Mouse (Mus musculus) gastrocnemius, postnatal 36 days (tissue): ENCODE measurements around the gene Peli1. TPM values are rescaled to one million over a fixed set of nuclear protein-coding genes. Genes with fewer than 3 reads are reported as not detected.
A peak's percentile ranks its signal among the peaks of the same experiment; 100 is the strongest.

Experiments
- DNase-seq, 2 experiments: peaks; one replicate each; pipeline ENCODE4 v3.0.0; 2022
- intact Hi-C: fragments of 180-260 bp; cut with DNase I; formaldehyde crosslinking; loops from one replicate; pipeline ENCODE4 v1.15.1; 2025
- long read RNA-seq, 2 experiments: library from polyadenylated mRNA; stranded (forward); transcript quantifications; one replicate each; pipeline ENCODE4 v2.0.0; 2021
- total RNA-seq, 2 experiments: library from RNA; stranded (reverse); gene quantifications; 2 replicates each; pipeline ENCODE4 v1.2.3; 2021

The Peli1 gene
- 10 to 100 TPM; 11.0 to 11.4 TPM for total RNA-seq
- long read RNA-seq, experiment 1, transcript Peli1-201 (7 exons, 3,514 nt): major isoform, 9 of 10 reads
- long read RNA-seq, experiment 1, partial matches to known transcripts: 0 of 10 reads
- long read RNA-seq, experiment 1, other reads (novel, unspliced or antisense): 1 of 10 reads
- long read RNA-seq, experiment 2, transcript Peli1-201 (7 exons, 3,514 nt): major isoform, 8 of 10 reads
- long read RNA-seq, experiment 2, partial matches to known transcripts: 0 of 10 reads
- long read RNA-seq, experiment 2, other reads (novel, unspliced or antisense): 2 of 10 reads

DNA sequence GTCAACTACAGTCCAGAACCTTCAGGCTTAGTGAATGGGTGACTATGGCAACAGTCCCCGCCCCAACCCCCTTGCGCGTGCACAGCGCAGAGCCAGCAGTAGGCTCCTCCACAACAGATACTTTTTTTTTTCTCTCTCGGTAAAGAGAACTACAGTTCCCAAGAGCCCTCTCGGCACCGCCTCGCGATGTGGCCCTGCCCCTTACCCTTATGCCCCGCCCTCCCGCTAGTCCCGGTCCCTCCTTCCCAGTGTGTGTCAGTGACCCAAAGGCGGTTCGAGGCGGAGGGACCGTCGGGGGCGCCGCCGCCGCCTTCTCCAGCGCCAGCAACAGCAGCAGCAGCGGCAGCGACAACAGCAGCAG, at the start of gene Peli1:
Gene Peli1, plus strand, starts transcription at position 225 of the 361 bp plus-strand sequence.
- intact Hi-C loops: loop anchor here (10.0 kb wide), 1 partner anchor 144 kb away; the partner anchor contains the start of gene Vps54
- peak; percentile 90 to 94 for DNase-seq

DNA sequence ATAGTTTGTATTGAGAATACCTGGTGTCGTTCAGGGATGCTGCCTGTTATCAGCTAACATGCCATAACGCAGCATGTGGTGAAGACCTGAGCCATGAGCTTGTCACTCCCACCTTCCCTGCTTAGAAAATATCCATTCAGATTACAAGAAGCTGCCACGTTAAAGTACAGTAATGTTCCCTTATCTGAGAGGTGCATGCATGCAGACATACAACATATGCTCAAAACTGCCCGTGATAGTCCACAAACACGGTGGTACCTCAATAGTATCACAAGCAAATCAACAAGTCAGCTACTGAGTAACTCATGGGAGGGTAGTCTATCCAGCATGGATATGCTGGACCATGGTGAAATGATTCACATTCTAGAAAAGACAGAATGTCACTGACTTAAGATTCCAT, 48.5 kb upstream of the Peli1 start:
- intact Hi-C loops: no loop called here

DNA sequence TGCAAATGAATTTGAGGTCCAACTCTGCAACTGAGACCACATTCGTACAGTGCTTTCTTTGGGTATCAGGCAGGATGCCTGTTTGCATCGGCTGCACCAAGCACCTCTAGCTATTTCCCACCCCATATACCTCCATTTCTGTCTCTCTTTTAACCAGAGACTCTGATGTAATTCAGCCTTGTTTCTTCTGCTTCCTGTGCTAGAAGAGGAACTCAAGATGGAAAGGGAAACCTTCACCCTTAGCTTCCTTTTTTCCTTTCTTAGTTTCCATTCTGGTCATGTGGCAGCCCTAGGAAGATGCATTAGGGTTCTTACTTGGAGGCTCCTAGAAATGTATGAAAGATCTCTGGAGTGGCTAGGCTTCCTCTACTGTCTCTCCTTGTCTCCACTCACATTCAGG, 44.9 kb upstream of the Peli1 start:
- intact Hi-C loops: no loop called here
- DNase-seq: no peak

More for the DNA sequence above, 48.5 kb upstream of the Peli1 start:
- no peak for DNase-seq

DNA sequence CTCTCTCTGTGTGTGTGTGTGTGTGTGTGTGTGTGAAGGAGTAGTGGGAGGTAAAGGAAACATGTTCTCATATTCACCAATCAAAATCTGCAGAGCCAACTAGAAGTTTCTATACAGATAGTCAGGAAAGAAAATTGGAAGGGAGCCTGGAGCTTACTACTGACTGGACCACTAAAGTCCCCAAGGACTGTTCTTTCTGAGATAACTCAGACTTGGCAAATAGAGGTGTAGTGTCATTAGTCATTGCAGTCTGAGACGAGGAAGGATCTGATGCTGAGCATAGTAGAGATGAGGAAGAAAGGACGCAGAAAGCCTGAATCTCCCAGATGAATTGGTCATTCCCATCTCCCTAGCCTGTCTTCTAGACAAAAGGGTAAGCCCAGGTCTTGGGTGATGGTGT, 43.2 kb upstream of the Peli1 start:
- no peak for DNase-seq
- intact Hi-C loops: no loop called here

GRCm38 (mm10) chr11:21051716-21052115, 39.4 kb upstream of the Peli1 start:
- intact Hi-C loops: no loop called here
- no peak for DNase-seq

- intact Hi-C loops: no loop called here
- DNase-seq: no peak
These were observed 36.5 kb upstream of the Peli1 start for GRCm38 (mm10) chr11:21054587-21054986.

DNA sequence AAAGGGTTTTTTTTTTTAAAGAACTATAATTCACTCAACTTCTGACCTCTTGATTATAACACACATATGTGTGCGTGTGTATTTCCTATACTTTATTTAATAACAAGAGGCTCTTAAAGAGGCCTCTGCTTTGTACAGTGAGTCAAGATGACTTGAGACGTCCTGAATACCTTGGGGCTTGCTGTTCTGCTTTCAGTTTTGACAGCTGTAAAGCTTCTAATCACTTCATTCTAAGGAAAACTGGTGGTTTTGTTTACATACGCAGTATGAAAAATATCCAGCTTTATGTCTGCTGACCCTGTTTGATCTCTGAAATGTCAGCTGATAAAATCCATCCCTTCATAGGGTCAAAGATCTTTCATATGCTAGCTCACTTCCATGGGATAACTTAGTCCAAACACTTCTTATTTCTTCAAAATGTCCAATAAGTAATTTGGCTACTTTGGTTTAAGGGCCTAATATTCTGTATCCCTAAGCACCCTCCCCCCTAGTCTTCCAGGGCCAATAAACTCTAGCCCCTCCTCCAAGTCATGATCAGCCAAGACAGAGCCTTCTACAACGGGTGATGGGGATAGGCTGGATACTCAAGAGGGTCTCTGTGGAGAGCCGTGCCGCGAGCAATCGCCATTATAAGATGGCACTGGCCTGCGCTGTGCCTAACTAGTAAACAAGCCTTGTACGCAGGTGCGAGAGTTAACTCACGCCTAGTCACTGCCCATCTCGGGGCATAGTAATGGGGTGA, 34.8 kb upstream of the Peli1 start:
- DNase-seq: no peak
- intact Hi-C loops: no loop called here

GRCm38 (mm10) chr11:21057511-21058414, 33.3 kb upstream of the Peli1 start:
- no peak for DNase-seq
- intact Hi-C loops: no loop called here

DNA sequence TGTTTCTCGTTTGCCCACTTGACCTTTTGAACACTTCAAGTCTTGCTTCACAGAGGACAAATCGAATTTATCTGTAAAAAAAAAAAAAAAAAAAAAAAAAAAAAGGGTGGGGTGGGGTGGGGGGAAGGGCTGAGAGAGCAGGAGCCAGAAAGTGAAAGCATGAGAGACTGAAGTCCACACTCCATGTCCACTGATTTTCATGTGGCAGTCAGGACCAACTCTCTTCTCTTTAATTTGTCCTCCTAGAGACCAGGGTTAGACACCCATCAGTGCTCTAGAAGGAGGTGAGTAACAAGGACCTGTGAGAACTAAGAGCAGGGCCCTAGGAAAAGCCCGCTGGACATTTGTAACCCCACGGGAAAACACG, 32.7 kb upstream of the Peli1 start:
- no peak for DNase-seq
- intact Hi-C loops: no loop called here

DNA sequence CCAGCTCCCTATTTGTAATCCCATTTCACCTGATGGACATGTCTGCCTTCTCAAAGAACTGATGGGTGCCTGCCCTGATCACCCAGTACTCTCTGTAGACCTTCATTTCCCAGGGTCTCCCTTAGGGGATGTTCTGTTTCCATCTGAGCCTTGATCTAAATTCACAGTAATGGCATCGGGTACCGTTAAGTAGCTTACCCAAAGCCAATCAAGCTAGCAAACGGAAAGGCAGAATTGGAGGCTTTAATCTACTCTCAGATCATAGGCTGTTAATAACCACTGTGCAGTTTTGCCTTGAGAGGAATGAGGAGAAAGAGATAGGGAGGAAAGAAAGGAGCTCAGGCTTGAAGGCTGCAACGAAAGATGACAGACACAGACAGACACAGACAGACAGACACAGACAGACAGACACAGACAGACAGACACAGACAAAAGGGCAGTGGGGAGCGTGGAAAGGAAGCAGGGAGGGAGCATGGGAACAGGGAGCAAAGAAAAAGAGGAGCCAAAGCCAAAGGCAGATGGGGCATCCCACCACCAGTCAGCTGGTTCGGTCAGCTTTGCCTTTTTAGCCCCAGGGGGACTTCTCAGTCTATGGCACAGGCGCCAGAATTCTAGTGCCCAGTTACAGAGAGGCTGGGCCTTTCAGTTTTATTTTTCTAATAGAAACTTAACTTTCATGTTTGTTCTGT, 30.6 kb upstream of the Peli1 start:
- intact Hi-C loops: no loop called here
- DNase-seq: no peak

DNA sequence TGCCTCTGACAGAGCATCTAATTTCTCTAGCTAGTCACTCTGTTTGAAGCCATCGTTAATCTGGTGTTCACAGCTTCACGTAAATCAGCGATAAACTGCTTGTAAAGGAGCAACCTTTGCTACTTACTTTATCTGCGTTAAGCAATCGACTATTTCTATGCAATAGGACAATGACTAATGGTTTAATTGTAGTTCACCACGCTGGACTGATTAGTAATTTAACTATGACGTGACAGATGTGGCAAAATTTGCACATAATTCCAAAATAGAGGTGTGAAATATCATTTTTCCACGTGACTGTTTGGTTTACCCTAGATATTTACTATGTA, 30.1 kb upstream of the Peli1 start:
- no peak for DNase-seq
- intact Hi-C loops: no loop called here

DNA sequence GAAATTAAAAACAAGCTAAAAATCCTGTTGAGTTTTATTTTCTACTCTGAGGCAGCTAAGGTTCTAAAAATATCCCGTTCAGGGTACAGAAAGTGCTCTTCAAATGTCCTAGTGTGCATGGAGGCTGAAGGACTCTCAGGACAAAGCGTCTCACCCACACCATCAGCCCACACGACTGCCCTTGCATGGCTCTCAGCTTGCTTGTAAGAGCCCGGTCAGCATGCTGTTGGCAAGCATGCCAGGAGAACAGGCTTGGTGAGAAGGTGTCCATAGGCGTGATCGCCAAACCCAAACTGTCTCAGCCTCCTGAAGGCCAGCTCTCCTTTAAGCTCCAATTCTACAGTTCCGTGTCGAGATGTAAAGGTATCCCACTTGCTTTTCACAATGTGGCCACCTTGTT, 29.7 kb upstream of the Peli1 start:
- DNase-seq: no peak
- intact Hi-C loops: no loop called here

- intact Hi-C loops: no loop called here
- no peak for DNase-seq
These were observed 29.0 kb upstream of the Peli1 start for GRCm38 (mm10) chr11:21062071-21062470.

- DNase-seq: no peak
- intact Hi-C loops: no loop called here
These were observed 27.8 kb upstream of the Peli1 start for GRCm38 (mm10) chr11:21063271-21063670.

DNA sequence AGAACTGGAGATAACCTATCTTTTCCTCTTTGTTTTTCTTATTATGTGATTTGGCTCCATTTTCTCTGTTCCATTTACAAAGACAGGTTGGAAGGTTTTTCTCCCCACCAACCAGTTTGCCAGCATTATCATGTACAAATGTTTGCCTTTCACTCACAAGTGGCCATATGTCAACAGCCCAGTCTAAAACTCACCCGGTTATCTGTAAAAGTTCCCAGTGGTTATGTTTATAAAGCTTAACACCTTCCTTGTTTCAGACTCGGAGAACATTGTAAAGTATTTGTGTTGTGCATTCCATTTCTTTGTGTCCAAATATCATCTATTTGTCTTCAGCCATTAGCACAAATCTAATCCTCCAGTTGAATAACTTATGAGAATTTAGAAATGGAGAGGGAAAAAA, 11.7 kb upstream of the Peli1 start:
- DNase-seq: no peak
- intact Hi-C loops: no loop called here

DNA sequence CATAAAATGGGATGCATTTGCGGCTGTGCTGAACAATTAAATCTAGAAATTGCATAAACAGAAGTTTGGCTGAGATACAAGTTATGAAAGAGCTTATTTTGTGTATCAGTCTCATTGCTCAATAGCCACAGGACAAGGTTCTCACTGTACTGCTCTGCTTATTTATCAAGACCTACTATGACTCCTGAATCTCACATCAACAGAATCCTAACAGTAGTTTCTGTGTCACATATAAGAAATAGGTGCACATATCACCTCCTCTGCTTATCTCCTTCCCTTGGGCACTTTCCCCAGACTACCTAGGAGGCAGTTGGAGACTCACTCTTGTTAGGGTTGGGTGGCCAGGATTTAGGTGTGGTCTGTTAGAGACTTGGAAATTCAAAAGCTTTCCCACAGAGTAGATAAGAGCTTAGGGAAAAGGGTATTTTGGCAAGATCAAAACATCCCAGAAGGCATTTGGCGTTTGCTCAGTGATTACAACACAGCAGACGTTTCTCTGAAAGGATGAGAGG, 11.2 kb upstream of the Peli1 start:
- no peak for DNase-seq
- intact Hi-C loops: no loop called here

GRCm38 (mm10) chr11:21081169-21081568, 9.9 kb upstream of the Peli1 start:
- DNase-seq: no peak
- intact Hi-C loops: no loop called here

GRCm38 (mm10) chr11:21082711-21083110, 8.4 kb upstream of the Peli1 start:
- intact Hi-C loops: no loop called here
- DNase-seq: no peak

DNA sequence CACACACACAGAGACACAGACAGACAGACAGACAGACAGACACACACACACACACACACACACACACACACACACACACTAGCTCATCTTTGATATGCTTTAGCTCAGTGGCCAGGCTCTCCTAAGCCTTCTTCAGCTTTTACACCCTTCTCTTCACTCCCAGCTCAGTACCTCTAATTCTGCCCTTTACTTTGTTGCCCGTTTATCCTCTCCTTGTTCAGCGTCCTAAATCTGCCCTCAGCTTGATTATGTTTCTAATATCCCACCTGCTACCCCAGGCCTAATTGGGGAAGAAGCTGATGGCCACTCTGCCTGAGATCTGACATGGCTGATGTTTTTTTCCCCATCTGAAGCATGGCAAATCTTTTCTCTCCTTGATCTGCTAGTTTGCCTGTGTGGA, 2.7 kb upstream of the Peli1 start:
- intact Hi-C loops: loop anchor here (5.0 kb wide), 1 partner anchor 126 kb away; no protein-coding TSS in a partner anchor
- no peak for DNase-seq

DNA sequence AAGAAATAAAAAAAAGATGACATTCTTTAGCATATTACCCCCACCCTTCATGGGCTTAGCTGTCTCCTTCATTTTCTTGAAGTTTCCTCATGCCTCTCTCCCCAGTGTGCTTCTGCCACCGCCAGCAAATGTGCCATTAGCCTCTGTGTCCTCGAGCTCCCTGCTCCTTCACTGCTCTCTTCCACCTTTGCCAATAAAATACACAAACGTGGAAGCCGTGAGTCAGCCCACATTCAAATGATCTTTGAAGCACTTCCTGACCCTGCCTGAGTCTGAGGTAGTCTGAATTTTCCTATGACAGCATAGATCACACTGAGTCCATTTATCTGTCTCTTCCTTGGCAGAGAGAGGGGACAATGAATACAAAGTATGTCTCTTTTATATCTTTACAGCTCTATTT, 1.5 kb upstream of the Peli1 start:
- no peak for DNase-seq
- intact Hi-C loops: loop anchor here (5.0 kb wide), 1 partner anchor 127 kb away; no protein-coding TSS in a partner anchor
